Mouse (Mus musculus): ENCODE data around the gene Tmem130. TPM values are rescaled to one million over a fixed set of nuclear protein-coding genes. Genes with fewer than 3 reads are reported as not detected.

Gene Tmem130
- total RNA-seq, 2 experiments from 2014 or later = 0.11 to 0.14 TPM

DNA sequence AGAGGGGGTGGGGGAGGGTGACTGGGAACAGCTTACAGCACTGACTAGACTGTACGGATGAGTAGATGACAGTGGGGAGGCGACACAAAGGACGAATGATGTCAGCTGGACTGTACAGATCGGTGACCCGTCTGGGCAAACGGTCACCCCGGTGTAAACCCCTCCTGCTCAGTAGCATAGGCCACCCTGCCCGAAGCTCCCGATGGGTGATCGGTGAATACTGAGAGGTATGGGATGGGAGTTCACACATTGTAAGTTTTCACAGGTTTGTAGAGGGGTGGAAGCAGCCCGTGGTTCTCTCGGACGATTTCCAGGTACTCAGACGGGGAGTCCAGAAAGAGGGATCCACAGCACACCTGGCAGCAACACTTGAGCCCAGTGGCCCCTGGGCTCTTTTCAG, 24.5 kb downstream of the Tmem130 start:
- intact Hi-C loops (cut with DNase I) = loop anchor here (5.0 to 10.0 kb wide), 2 partner anchors 270 to 532 kb away; no protein-coding TSS in a partner anchor
- DNase-seq = no peak

DNA sequence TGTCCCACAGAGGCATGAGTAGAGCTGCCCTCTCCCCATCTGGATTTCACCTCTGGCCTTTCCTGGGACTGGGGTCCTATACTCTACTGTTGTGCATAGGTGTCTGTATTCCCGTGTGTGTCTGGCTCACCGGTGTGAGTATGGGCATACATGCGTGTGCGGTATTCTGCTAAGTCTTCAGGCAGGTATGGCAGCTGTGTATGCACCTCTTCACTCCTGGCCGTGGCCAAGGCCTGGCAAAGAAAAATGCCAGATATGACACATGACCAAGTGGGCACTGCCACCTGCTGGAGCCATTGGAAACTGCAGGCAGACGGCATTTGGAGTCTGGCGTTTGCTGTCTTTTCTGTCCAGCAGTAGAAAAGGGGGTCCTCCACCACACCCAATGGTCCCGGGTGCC, 26.7 kb downstream of the Tmem130 start:
- intact Hi-C loops (cut with DNase I) = loop anchor here (1.0 to 10.0 kb wide), 4 partner anchors 268 to 693 kb away; no protein-coding TSS in a partner anchor

DNA sequence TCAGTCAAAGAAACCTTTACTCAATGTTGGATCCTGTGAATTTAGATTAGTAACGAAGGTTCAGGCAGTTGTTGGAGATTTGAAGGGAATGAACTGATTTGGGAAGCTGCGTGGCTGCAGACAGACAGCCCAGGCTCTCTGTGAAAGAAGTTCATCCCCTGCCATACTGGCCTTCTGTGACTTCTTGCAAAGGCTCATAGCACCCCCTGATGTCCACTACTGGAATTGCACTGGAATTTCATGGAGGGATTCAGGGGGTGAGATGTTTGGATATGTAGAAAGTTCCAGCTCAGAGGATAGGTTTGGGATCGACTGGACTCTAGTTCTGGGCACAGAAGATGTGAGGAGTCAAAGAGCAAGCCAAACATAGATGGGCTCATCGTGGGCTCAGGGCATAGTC, 27.7 kb downstream of the Tmem130 start:
- intact Hi-C loops (cut with DNase I) = loop anchor here (1.0 to 10.0 kb wide), 3 partner anchors 346 to 692 kb away; no protein-coding TSS in a partner anchor
- peak; percentile 42 to 54 for DNase-seq

More for the DNA sequence above, 26.7 kb downstream of the Tmem130 start:
- DNase-seq = peak; percentile 59 to 75

DNA sequence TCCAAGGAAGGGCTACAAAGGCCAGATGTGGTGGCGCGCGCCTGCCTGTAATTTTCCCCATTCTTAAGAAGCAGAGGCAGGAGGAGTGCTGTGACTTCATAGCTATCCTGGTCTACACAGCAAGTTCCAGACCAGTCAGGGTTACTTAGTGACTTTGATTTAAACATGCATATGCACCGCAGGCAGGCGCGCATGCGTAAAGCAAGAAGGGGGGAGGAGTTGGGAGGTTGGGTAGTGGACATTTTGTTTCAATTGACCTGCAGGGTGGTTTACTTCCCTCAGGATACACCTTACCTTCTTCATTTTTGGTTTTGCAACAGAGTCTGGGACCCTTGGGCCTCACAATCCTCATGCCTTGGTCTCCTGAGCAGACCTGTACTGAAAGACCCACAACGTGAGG, 32.4 kb downstream of the Tmem130 start:
- no peak for DNase-seq
- intact Hi-C loops (cut with DNase I) = no loop called here

DNA sequence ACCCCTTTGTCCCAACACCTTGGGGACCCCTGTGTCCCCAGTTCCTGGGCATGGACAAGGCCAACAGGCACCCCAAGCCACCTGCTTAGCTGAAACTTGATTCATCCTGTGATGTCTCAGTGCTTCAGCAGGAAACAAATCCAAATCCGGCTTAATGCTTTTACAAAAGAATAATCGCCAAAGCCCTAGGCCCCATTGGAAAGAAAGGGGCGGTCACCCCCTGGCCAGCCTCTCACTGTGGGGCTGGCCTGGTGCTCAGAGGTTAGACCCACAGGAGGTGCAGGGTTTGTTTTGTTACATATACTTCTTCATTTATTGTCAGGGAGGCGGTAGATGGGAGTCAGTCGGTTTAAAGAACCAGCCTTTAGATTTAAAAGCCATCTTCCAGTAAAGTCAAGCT, 33.4 kb downstream of the Tmem130 start:
- DNase-seq = no peak
- intact Hi-C loops (cut with DNase I) = no loop called here

DNA sequence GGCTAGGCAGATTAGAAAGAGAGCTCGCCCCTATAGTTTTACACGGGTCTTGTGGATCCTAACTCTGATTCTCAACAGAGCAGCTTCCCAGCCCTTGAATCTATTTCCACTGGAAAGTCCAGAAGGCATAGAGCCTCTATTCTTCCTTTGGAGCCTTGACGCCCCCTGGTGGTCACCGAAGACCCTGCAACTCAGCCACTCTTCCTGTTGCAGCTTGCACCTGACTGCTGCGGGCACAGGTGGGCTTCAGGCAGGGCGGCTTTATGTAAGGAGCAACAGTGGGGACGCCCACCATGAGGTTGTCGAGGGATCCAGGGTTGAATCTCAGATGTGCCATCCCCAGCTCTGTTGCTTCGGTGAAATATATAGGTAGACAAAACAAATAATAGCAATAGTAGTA, 34.5 kb downstream of the Tmem130 start:
- peak; percentile 51 to 73 for DNase-seq
- intact Hi-C loops (cut with DNase I) = loop anchor here (2.0 kb wide), 1 partner anchor 338 kb away; no protein-coding TSS in a partner anchor

DNA sequence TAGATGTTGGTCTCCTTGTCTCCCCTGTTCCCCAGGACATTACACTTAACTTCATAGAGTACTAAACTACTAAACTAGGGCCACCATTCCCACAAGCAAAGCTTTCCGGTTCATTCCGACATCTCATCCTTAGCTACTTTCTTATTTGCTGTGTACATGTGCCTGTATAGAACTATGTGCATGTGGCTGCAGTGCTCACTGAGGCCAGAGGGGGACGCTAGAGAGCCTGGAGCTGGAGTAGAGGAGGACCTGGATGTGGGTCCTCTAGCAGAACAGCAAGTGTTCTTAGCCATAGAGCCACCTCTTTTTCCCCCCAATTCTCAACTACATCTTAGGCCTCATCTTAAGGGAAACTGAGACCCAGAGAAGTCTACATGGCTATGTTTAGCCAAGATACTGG, 36.1 kb downstream of the Tmem130 start:
- intact Hi-C loops (cut with DNase I) = no loop called here
- no peak for DNase-seq

DNA sequence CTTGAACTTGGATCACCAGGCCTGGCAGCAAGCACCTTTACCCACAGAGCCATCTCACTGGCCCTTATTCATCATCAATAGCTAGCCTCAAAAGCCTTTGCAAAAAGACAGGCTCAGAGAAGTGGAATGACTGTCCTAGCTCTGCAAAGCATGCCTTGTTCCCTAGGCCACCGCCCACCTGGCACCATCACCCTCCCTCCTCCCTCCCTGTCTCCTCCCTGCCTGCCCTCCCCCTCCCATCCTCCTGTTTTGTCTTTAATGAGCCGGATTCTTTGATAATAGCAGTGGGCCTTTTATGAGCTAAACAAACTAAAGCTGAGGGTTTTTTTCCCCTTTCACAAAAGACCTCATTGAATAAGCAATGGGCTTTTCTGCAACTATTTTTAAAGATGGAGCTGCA, 36.7 kb downstream of the Tmem130 start:
- intact Hi-C loops (cut with DNase I) = no loop called here
- DNase-seq = no peak

DNA sequence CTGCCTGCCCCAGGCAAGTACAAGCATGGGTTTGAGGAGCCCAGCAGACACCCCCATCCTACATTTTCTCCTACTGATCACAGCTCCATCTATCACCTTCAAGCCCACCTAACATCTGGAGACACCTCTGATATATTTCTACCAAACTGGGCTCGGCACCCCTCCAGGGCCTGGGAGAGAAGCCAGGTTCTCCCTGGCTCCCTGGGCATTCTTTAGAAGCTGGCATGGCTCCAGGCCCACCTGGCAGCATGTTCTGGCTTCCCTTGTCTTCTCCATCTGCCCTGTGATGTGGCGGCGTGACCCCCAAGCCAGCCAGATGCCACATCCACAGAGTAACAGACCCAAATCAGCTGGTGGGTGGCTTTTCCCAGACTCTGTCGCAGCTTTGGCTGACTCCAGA, 41.3 kb downstream of the Tmem130 start:
- intact Hi-C loops (cut with DNase I) = no loop called here

GRCm38 (mm10) chr5:144719781-144720180, 41.8 kb downstream of the Tmem130 start:
- no peak for DNase-seq
- intact Hi-C loops (cut with DNase I) = no loop called here

More for the DNA sequence above, 41.3 kb downstream of the Tmem130 start:
- no peak for DNase-seq

- intact Hi-C loops (cut with DNase I) = no loop called here
- DNase-seq = no peak
Measured at GRCm38 (mm10) chr5:144717186-144717585, 44.4 kb downstream of the Tmem130 start.

- intact Hi-C loops (cut with DNase I) = no loop called here
- no peak for DNase-seq
Measured at GRCm38 (mm10) chr5:144713371-144713770, 48.2 kb downstream of the Tmem130 start.

GRCm38 (mm10) chr5:144707603-144708002, 54.0 kb downstream of the Tmem130 start:
- intact Hi-C loops (cut with DNase I) = no loop called here
- peak in 1 of 2 experiments; percentile 7 for DNase-seq

DNA sequence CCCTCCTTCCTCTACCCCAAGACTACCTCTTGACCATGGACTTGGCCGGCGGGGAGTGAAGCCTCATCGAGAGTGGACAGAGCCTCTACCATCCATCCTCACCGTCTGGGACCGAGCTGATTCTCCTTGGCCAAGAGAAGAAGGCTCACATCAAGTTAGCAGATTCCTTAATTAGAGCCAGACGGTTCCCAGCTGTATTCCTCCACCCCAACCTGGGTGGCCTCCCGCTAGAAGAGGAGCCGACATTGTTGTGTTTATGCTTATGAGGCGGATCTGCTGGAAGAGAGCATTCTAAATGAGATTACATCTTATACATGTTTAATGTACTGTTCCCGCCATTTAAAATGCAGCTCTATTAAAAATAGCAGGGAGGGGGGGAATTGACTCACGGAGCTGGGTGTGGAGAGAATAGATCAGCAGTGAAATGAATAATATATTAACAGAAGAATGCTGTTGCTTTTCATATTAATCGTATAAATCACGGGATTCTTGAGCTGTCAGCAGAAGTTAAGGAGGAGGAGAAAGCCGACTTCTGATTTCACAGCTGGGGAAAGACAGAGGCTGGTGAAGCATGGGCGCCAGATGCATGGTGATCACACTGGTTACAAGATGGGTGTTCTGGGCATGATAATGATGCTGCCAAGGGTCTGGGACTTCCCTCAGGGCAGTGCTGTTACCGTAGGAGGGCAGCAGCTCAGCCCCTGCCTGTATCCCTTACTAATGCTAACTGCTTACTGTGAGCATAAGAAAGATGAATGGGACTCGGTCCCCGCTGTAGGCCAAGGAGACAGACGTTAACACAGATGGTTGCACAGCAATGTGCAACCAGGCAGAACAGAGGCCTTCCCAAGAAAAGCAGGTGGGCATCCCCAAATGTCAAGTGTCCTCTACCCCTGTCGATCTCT, 57.9 kb downstream of the Tmem130 start:
- no peak for DNase-seq
- intact Hi-C loops (cut with DNase I) = no loop called here

DNA sequence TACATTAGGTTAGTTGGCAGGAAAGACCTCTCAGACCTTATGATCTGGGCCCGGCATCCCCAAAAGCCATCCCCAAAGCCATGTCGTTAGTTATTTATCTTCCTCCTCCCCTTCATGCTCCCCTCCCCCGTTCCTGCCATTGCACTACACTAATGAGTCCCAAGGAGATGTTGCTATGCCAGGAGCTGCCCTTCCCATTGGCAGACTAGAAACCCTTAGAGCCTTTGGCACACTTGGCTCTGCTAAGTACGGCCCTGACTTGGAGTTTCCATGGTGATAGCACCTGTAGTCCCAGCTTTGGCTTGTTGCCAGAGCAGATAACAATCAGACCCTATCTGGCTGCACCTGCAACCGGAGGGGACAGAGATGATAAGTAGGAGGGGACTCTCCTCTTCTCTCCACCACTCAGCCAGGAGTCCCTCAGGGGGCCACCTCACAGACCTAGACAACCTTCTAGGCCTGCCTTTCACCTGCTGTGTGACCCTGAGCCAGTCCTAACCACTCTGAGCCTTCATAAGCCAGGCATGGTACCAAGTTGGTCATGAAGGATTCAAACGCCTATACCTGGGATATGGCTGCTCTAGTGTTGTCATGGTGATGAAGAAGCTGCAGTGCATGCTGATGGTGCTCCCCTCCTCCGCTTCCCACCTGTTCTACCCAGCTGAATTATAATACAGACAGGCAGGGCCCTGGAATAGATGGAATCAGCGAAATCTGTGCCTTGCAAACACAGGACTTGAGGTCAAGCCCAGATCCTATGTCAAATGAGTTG, 66.1 kb downstream of the Tmem130 start:
- no peak for DNase-seq
- intact Hi-C loops (cut with DNase I) = no loop called here

DNA sequence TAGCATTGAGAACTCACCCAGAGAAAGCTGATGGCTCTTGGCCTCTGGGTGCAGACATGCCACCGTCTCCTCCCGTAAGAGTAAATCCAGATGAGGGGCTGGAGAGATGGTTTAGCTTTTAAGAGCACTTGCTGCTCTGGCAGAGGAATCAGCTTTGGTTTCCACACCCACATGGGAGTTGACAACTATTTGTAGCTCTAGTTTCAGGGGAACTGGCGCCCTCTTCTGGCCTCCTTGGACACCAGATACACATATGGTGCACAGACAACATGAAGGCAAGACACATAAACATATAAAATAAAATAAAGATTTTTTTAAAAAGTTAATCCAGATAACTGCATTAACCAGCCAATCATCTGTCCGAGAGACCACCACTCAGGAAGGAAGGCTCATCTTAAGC, 67.5 kb downstream of the Tmem130 start:
- intact Hi-C loops (cut with DNase I) = no loop called here
- no peak for DNase-seq

DNA sequence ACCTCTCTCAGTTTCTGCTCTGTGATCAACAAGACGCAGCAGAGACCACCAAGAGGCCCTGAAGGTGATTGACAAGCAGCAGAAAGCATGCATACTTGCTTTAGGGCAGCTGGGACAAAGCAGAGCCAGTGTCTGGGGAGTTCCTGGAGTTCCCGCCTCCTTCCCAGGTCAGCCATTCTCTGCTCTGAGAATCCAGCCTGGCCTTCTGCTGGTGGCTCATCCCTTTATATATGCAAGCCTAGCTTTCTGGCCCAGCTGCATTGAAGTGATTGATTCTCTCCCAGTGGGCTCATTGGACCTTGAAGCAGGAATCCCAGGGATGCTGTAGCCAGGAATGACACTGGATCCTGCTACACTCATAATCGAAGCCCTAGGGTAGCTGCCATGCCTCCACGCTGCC, 70.2 kb downstream of the Tmem130 start:
- DNase-seq = no peak
- intact Hi-C loops (cut with DNase I) = no loop called here

GRCm38 (mm10) chr5:144688371-144688770, 73.2 kb downstream of the Tmem130 start:
- no peak for DNase-seq

More at GRCm38 (mm10) chr5:144688371-144688770, 73.2 kb downstream of the Tmem130 start:
- intact Hi-C loops (cut with DNase I) = no loop called here

Data from heart, postnatal 36 days (tissue).